Mouse (Mus musculus) midbrain, postnatal 0 days (tissue): Measurements from ENCODE around the gene Ttc23l. TPM values are rescaled to one million over a fixed set of nuclear protein-coding genes. Genes with fewer than 3 reads are reported as not detected.

Experiments
- ATAC-seq: fragments of 200-750 bp; cut with Nextera tagmentation; 2 replicates; pipeline ENCODE4 v1.8.0; 2017; ENCODE audit warnings: moderate number of reproducible peaks, mild to moderate bottlenecking, moderate TSS enrichment, moderate library complexity; ENCODE audit not compliant: low FRiP score
- DNase-seq: peaks from one replicate; pipeline ENCODE4 v3.0.0-alpha.2; 2015; ENCODE audit warnings: low spot score
- H3K27ac ChIP-seq: fragments of 300-500 bp; sonication (generic); 2 replicates; pipeline ENCODE4 v1.5.1; 2014; ENCODE audit warnings: low read depth, mild to moderate bottlenecking, low read length, mixed read lengths
- H3K27me3 ChIP-seq: fragments of 300-500 bp; sonication (generic); 2 replicates; pipeline ENCODE4 v1.6.1; 2014; ENCODE audit warnings: low read length, control low read depth, mixed read lengths; ENCODE audit not compliant: insufficient read depth
- H3K36me3 ChIP-seq: fragments of 300-500 bp; sonication (generic); 2 replicates; pipeline ENCODE4 v1.6.1; 2014; ENCODE audit warnings: low read length, control low read depth, mixed read lengths; ENCODE audit not compliant: insufficient read depth
- H3K4me1 ChIP-seq: fragments of 300-500 bp; sonication (generic); 2 replicates; pipeline ENCODE4 v1.6.1; 2014; ENCODE audit warnings: mild to moderate bottlenecking, control low read depth, antibody characterized with exemption, low read length, mixed read lengths; ENCODE audit not compliant: insufficient read depth
- H3K4me2 ChIP-seq: fragments of 300-500 bp; sonication (generic); 2 replicates; pipeline ENCODE4 v1.6.1; 2014; ENCODE audit warnings: low read depth, mild to moderate bottlenecking, low read length, mixed read lengths; ENCODE audit not compliant: poor library complexity, severe bottlenecking
- H3K4me3 ChIP-seq: fragments of 300-500 bp; sonication (generic); 2 replicates; pipeline ENCODE4 v1.5.1; 2014; ENCODE audit warnings: low read depth, mild to moderate bottlenecking, low read length, moderate library complexity
- H3K9ac ChIP-seq: fragments of 300-500 bp; sonication (generic); replicated peaks from 2 replicates; pipeline ENCODE4 v1.6.1; 2014; ENCODE audit warnings: mild to moderate bottlenecking, low read length, moderate library complexity, mixed read lengths; ENCODE audit not compliant: poor library complexity, severe bottlenecking
- H3K9me3 ChIP-seq: fragments of 300-500 bp; sonication (generic); 2 replicates; pipeline ENCODE4 v1.6.1; 2016; ENCODE audit warnings: low read length, control low read depth
- CTCF ChIP-seq: IDR thresholded peaks from 2 replicates; pipeline ENCODE4 v1.5.1; 2016; ENCODE audit warnings: antibody characterized with exemption, mild to moderate bottlenecking
- WGBS: fragments of 180-500 bp; shearing (Covaris S2); extraction: QIAGEN DNeasy Blood & Tissue Kit; methylation state at CpG from one replicate; pipeline ENCODE4 v1.1.7; 2014; 5-methylcytosine and 5-hydroxymethylcytosine counted together
- polyA plus RNA-seq: library from polyadenylated mRNA; unstranded; fragments of >200 nt; fragmentation: Nextera tagmentation; extraction: Ambion mirVana; gene quantifications from 2 replicates; pipeline ENCODE4 v1.2.1, GENCODE M21; 2015
- total RNA-seq: library from RNA; depleted of rRNA; stranded (reverse); fragments of >200 nt; gene quantifications from 2 replicates; pipeline ENCODE4 v1.2.3, GENCODE M21; 2014

Gene Ttc23l
- total and polyA plus RNA-seq, 2 experiments from 2014 or later, result not detected

DNA sequence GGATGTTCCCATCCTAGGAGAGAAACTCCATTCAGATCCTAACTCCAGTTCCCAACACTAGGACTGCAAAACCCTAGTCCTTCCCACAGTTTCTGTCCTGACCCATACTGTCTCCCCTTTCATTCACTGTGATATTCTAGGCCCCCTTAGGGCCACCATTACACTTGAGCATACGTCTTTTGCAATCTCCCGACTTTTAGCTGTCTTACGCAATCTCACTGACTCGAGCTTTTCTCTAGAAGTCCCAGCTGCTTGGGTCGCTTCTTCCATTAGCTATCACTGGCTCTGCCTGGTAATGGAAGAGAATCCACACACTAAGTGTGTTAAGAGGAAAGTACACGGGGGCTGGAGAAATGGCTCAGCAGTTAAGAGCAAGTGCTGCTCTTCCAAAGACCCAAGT, 34.6 kb upstream of the Ttc23l start:
- Histone ChIP-seq H3K4me3 (no peak overlapping the region), H3K9me3 (no peaks in the 10 kb centered on the region), H3K9ac (no peak overlapping the region), H3K27me3 (no peaks in the 10 kb centered on the region), H3K4me2 (no peak overlapping the region), H3K27ac (no peak overlapping the region), H3K36me3 (no peaks in the 10 kb centered on the region), H3K4me1 (no peaks in the 10 kb centered on the region)
- TF ChIP-seq CTCF, result no peak
- 93% methylated on average over 6 of the region's 6 CpGs for WGBS
- no peak for ATAC-seq
- no peak for DNase-seq

- WGBS, result 88% methylated on average over 2 of the region's 2 CpGs
- no peak overlapping the region for H3K4me2 ChIP-seq
- no peaks in the 10 kb centered on the region for H3K27me3 ChIP-seq
- no peak overlapping the region for H3K9ac ChIP-seq
- ATAC-seq (no peak), DNase-seq (no peak)
- H3K4me3 ChIP-seq, result no peak overlapping the region
- H3K36me3 ChIP-seq, result no peaks in the 10 kb centered on the region
- H3K9me3 ChIP-seq, result no peaks in the 10 kb centered on the region
- no peaks in the 10 kb centered on the region for H3K4me1 ChIP-seq
- no peak overlapping the region for H3K27ac ChIP-seq
- peak; percentile 47 for TF ChIP-seq CTCF
Measured at GRCm38 (mm10) chr15:10586565-10586964, 28.1 kb upstream of the Ttc23l start.

- H3K36me3 ChIP-seq, result no peaks in the 10 kb centered on the region
- H3K27ac ChIP-seq, result 0 out of 2 replicates have a peak overlapping the region, but pooled peaks have one; percentile 8
Measured at GRCm38 (mm10) chr15:10584359-10585187, 26.1 kb upstream of the Ttc23l start.

GRCm38 (mm10) chr15:10583408-10583807, 24.9 kb upstream of the Ttc23l start:
- ATAC-seq, result peak; percentile 86
- DNase-seq, result peak; percentile 81
- peak; percentile 78 for TF ChIP-seq CTCF
- Histone ChIP-seq H3K27me3 (no peaks in the 10 kb centered on the region), H3K4me3 (no peak overlapping the region), H3K9ac (no peak overlapping the region), H3K9me3 (no peaks in the 10 kb centered on the region), H3K4me1 (no peaks in the 10 kb centered on the region), H3K27ac (no peak overlapping the region), H3K4me2 (no peak overlapping the region), H3K36me3 (no peaks in the 10 kb centered on the region)
- WGBS, result 54% methylated on average over 8 of the region's 8 CpGs

More at GRCm38 (mm10) chr15:10584359-10585187, 26.1 kb upstream of the Ttc23l start:
- DNase-seq, result peak; percentile 32
- WGBS, result 57% methylated on average over 10 of the region's 10 CpGs
- Histone ChIP-seq H3K9me3 (no peaks in the 10 kb centered on the region), H3K4me3 (no peak overlapping the region), H3K9ac (no peak overlapping the region), H3K4me2 (no peak overlapping the region), H3K27me3 (no peaks in the 10 kb centered on the region), H3K4me1 (no peaks in the 10 kb centered on the region)
- peak; percentile 61 for ATAC-seq
- no peak for TF ChIP-seq CTCF

DNA sequence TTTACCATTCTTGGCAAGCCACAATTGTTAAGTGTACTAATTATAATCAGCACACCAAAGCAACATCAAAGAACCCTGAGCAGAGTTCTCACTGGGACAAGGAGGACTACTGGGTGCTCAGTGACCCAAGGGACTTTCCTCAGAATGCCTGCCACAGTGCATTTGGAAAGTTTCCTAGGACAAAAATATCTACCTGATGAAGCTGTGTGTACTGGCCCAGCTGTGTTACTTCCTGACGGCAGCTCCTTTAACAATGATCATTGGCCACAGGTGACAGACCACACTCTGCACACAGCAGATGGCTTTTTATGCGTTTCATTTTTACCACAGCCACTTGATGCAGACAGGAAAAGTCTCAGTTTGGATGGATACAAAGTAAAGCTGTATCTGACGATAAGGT, 20.7 kb upstream of the Ttc23l start:
- no peak for ATAC-seq
- H3K4me2 ChIP-seq, result no peak overlapping the region
- no peaks in the 10 kb centered on the region for H3K36me3 ChIP-seq
- no peaks in the 10 kb centered on the region for H3K9me3 ChIP-seq
- no peak for DNase-seq
- no peak overlapping the region for H3K4me3 ChIP-seq
- H3K9ac ChIP-seq, result no peak overlapping the region
- TF ChIP-seq CTCF, result no peak
- no peak overlapping the region for H3K27ac ChIP-seq
- WGBS, result 92% methylated on average over 3 of the region's 3 CpGs
- H3K4me1 ChIP-seq, result no peaks in the 10 kb centered on the region
- no peaks in the 10 kb centered on the region for H3K27me3 ChIP-seq

GRCm38 (mm10) chr15:10566486-10566885, 8.0 kb upstream of the Ttc23l start:
- DNase-seq (no peak), ATAC-seq (no peak)
- H3K27me3 ChIP-seq, result no peaks in the 10 kb centered on the region
- 83% methylated on average over 7 of the region's 7 CpGs for WGBS
- no peaks in the 10 kb centered on the region for H3K9me3 ChIP-seq
- H3K4me3 ChIP-seq, result no peak overlapping the region
- H3K36me3 ChIP-seq, result peaks cover 4% of the 10 kb centered on the region; the same call in 1 of the 2 replicates
- no peak overlapping the region for H3K9ac ChIP-seq
- H3K27ac ChIP-seq, result no peak overlapping the region
- no peak overlapping the region for H3K4me2 ChIP-seq
- TF ChIP-seq CTCF, result no peak
- no peaks in the 10 kb centered on the region for H3K4me1 ChIP-seq
